Mouse (Mus musculus) retina, adult 2 months (tissue): ENCODE data around the gene Nktr.

Experiments used
- DNase-seq: peaks from one replicate; pipeline ENCODE4 v3.0.0-alpha.2; 2012; ENCODE audit warnings: low read depth, low spot score

The Nktr gene

DNA sequence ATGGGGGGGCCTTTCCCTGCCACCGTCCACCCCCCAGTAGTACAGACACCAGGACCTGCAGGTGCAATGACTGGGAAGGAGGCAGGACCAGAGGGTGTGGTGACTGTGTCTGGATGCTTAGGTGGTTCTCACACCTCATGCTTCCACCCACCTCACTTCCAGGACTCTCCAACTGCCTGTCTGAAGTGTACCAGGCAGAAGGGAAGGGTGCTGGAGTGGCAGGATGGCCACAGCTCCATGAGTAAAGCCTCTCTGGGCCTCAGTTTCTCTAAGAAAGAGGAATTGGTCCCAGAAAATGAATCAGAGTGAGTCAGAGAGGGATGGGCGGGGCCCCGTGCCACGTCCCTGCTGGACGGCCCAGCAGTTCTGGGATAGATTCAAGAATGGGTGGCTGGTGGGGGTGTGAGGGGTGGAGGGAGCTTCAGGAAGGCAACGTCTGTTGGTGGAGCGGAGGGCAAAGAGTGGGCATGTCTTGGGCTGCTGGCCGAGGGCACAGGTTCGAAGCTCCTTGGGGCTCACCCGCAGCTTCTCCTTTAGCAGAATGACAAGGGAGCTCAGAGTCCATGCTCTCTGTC is 42.2 kb downstream of the Nktr start:
- no peak for DNase-seq

DNA sequence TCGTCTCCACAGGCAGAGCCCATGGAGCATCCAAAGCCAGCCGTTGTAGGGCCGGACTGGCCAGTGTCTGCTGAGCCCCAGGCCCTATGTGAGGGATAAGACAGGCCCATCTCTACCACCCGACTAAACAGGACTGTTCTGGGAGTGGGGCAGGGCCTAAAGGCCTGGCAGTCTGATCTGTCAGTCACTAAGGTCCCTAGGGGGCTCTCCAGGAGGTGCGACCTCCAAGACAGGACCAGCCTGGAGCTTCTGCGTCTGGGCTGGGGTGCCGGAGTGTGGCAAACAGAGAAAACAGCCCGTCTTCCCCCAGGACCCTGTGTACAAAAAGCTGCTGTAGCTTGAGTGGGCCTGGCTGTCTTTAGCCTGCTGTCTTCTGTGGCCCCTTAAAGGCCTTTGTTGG is 42.8 kb downstream of the Nktr start:
- no peak for DNase-seq

DNA sequence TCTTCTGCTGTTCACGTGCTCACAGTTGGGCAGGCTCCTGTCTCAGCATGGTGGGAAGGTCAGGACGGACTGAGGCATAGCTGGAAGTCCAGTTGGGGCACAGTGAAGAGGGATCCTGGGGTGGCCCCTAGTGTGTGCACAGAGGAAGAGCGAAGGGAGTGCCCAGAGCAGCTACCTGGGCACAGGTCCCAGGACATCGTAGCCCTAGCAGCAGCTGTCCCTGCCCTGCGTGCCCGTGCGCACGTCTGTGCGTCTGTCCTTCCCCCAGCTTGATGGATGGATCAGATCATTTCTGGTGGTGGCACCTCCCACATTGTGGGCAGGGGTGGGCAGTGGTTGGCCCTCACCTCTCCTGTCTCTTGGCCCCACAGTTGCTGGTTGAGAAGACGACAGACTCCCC is 43.3 kb downstream of the Nktr start:
- no peak for DNase-seq

DNA sequence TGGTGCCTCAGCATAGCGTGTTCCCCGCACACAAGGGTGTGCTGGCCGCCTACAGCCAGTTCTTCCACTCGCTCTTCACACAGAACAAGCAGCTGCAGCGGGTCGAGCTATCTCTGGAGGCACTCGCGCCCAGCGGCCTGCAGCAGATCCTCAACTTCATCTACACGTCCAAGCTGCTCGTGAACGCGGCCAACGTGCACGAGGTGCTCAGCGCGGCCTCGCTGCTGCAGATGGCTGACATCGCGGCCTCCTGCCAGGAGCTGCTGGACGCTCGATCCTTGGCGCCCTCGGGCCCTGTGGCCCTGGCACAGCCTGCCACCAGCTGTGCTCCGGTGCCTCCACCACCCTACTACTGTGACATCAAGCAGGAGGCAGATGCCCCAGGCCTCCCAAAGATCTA is 43.8 kb downstream of the Nktr start:
- no peak for DNase-seq

DNA sequence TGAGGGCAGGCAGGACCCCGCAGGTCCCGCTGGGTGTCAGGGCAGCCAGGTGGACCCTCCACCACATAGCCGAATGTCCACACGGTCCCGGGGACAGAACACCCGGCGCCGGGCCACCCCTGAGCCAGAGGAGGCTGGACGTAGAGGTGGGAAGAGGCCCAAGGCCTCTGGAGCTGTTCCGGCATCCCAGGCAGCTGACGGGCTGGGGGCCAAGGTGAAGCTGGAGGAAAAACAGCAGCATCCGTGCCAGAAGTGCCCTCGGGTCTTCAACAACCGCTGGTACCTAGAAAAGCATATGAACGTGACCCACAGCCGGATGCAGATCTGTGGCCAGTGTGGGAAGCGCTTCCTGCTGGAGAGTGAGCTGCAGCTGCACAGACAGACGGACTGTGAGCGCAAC is 44.7 kb downstream of the Nktr start:
- no peak for DNase-seq

DNA sequence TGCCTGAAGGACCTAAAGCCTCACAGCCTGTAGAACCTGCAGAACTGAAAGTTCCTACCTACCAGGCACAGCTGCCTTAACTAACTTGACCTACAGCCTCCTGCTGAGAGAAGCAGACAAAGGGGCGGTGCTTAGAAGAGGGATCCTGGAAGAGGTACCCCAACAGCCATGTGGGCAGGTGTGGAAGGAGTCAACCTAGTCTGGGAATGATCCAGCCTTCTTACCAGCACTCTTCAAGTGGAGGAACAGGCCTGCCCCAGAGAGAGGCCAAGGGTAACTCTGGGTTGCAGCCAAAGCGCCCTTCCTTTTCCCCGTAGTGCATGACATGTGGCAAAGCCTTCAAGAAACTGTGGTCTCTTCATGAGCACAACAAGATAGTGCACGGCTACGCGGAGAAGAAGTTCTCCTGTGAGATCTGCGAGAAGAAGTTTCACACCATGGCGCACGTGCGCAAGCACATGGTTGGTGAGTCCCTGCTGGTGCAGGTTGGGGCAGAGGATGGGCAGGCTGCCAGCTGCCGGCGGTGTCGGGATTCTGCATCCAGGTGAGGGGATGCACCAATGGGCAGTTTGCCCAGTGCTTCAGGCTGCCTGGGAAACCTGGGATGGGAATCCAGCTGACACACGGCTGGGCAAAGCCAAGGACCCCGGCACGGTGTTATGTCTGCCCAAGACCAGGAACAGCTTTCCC is 46.3 kb downstream of the Nktr start:
- no peak for DNase-seq

DNA sequence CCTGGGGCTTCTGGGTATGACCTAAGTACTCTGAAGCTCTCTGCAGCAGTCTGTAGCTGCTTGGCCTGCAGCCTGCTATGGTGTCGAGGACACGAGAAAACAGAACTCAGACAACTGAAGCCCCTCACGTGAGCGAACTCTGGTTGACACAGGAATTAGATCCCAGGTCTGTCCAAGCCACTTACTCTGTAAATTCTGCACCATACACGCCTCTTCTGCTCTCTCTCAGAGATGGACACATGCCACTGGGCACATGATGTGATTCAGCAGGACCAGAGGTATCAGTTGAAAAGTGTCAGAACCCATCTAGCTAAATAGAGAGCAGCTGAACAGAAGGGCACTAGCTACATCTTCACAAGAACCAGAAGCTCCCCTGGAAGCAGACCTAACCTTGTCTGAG is 53.4 kb downstream of the Nktr start:
- DNase-seq = no peak

DNA sequence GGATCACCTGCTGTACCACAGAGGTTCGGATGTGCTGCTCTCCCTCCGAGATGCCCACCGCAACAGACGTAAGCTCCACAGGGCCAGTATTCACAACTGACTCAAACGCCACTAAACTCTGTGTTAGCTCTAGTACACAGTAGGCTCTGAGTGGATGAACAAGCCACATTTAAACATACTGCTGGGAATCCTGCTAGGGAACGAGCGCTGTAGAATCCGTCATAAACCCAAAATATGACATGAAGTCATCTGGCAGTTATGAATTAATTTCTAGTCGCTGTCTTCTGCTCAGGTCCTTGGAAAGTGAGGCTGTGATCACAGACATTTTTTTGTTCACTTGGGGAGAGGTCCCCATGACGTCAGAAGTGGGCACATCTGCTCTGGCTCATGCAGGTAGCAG is 57.0 kb downstream of the Nktr start:
- no peak for DNase-seq

DNA sequence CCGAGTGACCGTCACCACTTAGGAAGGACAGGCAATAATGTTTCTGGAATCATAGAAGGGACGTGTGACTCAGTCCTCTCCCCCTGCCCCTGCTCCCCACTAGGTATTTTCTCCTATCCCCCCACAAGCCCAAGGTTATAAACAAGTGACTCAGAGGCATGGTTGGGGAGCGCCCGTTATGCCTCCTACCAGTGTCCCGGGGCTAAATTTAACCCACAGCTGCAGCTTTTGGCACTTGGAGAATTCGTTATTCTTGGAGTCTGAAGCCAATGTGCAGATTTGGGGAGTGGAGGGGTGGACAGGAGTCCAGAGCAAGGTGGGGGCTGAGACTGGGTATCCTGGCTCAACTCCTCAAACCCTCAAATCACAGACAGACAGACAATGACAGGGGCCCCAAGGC is 57.5 kb downstream of the Nktr start:
- DNase-seq = no peak

DNA sequence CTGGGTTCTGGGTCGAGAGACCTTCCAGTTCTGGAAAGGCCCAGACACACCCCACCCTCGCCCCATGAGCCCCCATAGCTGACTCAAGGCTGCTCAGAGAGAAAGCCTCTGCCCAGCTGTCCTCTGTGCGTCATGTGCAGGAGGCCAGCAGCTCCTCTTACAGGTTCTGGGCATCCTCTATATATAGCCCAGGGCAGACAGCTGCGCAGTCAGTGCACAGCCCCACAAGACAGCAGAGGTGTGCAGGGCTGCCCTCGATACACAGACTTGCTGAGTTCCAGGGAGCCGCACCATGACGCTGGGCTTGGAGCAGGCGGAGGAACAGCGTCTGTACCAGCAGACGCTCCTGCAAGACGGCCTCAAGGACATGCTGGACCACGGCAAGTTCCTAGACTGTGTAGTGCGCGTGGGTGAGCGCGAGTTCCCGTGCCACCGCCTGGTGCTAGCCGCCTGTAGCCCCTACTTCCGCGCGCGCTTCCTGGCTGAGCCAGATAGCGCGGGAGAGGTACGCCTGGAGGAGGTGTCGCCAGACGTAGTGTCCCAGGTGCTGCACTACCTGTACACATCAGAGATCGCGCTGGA is 58.6 kb downstream of the Nktr start, which contains the start of gene Klhl40:
TSS of gene Klhl40 (plus strand) at position 124 of the 582 bp plus-strand sequence.
- no peak for DNase-seq

DNA sequence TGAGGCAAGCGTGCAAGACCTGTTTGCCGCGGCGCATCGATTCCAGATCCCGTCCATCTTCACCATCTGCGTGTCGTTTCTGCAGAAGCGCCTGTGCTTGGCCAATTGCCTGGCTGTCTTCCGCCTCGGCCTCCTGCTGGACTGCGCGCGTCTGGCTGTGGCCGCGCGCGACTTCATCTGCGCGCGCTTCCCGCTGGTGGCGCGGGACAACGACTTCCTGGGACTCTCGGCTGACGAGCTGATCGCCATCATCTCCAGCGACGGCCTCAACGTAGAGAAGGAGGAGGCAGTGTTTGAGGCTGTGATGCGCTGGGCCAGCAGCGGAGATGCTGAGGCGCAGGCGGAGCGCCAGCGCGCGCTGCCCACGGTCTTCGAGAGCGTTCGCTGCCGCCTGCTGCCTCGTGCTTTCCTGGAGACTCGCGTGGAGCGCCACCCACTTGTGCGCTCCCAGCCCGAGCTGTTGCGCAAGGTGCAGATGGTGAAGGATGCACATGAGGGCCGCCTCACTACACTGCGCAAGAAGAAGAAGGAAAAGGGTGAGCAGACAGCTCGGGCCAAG is 59.2 kb downstream of the Nktr start:
- no peak for DNase-seq

DNA sequence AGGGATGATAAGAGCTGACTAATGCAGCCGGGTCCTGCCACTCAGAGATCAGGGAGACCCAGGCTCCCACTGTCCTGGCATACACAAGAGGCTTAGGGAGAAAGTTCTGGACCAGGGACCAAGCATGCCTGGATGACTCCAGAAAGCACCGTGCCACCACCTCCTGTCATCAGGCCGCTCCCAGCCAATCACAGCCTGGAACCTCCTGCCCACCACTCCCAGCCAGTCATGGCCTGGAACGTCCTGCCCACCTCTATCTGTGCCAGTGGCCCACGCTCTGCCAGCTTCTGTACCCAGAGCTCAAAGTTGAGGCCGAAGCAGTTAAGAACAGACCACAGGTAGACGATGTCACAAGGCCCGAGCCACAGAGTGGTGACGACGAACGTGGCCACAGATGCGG is 65.8 kb downstream of the Nktr start:
- DNase-seq = no peak

DNA sequence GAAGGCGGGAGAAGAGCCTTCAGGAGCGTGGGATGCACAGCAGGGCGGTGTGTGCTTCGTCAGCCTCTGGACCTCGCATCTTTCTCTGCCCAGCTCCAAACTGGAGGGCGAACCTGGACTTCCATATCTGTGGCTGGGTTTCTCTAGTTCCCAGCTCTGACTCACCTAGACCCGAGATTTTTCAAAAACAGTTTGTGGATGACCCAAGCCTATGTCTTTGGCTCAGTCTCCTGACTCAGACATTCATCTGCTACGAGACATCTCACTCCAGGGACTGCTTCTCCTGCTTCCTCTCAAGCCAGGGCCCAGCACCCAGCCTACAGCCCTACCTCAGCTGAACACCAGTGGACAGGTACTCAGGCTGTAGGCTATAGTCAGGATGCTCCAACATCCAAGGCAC is 66.3 kb downstream of the Nktr start:
- no peak for DNase-seq

DNA sequence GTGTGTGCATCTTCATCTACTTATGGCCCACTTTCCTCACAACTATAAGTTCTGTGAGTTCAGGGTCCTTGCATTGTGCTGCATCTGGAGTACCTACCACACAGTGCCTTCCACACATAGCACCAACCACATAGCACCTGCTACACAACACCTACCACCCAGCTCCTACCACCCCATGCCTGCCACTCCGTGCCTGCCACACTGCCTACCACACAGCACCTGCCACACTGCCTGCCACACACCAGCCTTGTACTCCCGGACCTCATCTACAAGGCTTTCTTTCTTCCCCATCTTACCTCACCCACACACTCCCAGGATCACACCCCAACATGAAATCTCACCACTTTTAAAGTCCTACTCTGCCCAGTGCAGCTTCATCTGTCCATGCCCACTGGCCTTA is 67.4 kb downstream of the Nktr start:
- DNase-seq = no peak

DNA sequence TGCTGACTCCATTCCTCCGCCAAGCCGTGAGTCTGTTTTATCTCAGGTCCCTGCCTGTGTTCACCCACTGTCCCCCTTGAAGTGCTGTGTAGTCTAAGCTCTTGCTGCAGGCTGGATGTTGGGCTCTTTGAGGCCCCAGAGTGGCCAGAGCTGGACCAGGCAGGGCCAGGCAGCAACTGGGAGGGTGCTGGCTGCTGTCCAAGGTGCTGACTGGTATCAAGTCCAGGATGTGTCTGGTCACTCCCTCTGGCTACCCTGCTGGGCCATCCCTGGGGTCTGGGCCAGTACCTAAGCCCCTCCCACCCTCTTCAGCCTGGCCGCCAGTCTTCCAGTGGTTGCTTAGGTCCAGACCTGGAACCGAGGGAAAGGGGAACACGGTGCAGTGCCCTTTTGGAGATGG is 72.2 kb downstream of the Nktr start:
- no peak for DNase-seq

DNA sequence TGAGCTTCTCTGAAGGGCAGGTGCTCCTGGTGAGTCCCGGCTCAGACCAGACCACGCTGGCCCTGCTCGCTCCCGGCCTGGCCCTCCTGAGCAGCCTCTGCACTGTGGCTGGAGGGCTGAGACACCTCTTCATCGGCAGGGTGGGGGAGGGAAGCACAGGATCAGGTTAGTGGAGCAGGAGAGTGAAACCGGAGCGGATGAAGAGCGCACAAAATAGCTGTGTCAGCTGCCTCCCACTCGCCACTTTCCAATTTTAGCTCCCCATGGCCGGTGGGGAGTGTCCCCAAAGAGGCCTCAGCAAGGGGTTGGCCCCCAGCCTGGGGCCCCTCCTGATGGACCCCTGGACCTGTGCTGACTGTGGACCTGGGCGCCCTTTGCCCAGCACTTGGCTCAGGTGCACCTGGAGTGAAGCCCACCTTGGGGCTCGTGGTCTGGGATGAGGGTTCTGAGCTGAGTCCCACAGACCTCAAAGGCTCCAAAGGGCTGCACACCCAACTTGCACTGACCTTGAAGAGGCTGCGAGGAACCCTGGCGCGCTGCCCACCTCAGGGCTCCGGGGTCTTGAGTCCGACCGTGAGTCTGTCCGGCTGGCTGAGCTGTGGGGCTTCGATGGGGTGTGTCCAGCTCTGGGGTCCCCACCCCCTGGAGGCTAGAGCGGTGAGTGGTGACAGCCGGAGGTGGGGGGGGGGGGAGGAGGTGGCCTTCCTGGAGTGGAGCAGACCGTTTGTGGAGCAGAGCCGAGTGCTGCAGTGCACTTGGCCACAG is 73.0 kb downstream of the Nktr start, which contains the start of gene Hhatl:
TSS of gene Hhatl (minus strand) at position 751 of the 765 bp plus-strand sequence.
- DNase-seq = no peak

DNA sequence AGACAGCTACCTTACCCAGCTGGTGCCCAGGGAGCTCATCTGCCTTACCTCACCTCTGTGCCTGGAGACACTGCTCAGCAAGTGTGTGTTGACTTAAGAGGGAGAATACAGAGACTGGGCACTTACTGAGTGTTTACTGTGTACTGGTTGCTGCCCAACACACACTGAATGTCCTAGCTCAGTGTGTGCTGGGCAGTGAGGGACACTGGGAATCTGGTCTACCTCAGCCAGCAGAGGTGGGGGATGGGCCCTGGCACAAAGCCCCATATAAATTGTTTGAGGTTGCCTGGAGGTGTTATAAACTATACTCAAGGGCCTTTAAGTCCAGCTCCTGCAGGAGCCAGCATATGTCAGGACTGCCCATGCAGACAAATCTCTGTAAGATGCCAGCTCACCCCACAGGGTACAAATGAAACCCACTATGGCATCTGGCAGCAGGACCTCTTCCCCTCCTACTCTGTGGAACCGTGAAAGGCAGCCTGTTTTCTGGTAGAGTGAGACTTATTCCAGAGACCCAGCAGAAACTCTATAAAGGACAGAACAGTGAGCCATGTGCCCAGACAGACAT is 76.1 kb downstream of the Nktr start:
- no peak for DNase-seq

DNA sequence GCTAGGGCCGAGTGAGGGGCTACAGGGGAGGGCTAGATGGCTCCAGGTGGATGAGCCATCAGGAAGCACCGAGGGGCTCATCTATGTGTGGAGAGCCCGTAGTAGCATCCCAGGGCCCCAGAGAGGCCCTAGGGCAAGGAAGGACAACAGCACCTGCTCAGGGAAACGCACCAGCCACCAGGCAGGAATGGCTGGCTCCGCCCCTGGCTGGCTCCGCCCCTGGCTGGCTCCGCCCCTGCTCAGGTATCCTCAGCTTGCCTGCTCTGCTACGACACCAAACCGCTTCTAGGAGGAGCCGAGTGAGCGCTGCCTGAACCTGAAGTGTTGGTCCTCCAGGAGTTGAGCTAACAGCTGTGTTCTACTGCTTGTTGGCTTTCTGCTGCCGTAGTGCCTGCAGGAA is 78.8 kb downstream of the Nktr start:
- DNase-seq = no peak

DNA sequence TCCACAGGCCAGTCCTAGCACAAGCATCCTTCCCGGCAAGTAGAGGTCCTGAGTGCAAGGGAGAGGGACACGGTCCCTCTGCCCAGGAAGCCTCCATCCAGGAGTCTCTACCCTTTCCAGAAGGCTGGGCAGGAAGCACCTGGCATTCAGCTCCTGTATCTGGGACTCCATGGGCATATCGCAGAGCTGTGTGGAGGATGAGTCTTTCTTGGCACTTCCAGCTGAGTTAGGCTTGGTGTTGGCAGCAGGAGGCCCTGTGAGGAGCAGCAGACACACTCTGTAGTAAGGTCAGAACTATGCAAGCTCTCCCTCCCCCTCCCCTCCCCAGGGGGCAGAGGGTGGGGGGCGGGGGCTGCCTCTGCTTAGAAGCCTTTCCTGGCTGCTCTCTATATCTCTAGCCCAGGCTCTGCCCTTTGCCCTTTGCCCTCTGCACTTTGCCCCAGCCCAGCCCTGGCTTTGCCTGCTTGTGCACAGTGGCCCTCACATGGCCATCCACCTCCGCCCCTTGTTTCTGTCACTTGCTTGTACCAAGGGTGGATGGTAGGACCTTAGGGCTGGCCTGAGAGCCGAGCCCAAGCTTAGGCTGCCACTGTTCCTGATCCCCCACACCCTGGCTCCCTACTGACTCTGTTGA is 80.0 kb downstream of the Nktr start:
- no peak for DNase-seq

DNA sequence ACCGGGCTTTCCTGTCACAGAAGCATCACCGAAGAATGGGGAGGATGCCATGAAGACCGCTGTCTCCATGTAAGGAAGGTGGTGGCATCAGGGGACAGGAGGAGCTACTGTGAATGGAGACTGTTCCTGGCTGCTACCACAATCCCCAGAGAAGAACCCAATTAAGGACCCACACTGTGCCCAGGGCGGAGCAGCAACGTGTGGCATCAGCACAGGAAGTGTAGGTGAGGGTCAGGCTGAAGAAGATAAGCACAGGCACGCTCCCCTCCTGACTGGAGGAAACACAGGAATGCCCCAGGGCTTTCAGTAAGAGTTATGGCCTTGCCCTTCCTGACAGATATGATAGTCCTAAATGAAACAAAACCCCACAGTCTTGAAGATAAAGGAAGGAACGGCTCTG is 83.8 kb downstream of the Nktr start:
- no peak for DNase-seq
